Mouse (Mus musculus): ENCODE results near the gene Olfr881.

Gene Olfr881

DNA sequence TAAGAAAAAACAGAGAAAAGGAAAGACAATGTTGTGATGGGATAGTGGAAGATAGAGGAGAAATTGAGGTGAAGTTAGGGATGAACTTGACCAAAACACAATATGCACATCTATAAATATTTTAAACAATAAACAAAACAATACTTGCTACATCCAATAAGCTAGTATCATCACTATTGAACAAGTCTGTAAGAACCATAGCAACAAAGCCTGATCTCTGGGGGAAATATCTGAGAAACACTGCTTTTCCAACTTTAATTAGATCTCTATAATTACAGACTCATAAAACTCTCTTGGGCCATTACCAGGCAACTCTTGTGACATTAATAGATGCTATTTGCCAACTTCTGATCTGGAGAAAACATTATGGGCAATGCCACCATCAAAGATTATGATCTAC is at the start of gene Olfr881:
TSS of gene Olfr881 (plus strand) at position 301 of the 400 bp plus-strand sequence.
- DNase-seq: no peak

DNA sequence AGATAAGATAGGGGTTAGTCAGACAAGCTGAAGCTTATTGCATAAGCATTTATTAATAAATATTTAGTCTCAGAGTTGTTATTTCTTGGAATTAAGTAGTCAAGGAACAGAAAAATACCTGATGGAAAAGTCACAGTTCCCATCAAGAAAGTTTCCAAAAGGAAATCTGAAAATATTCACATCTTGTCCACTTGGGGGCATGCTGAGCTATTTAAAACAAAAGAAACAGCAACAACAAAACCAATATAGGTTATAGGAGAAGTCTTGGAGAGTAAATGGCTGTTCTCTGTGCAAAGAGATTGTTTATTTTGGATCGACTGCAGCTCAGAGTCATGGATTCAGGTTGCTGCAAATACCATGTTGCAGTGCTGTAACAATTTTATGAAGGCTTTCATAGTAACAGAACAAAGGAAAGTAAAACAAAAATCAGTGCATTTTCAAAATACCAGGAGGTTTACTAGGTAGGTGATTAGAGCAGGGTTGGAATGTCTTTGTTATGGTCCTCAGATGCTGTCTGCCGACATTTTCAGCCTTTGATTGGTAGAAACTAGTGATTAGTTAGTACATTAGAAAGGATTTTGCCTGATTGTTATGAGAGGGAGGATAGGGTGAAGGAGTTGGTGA is 7.1 kb downstream of the Olfr881 start:
- no peak for DNase-seq

DNA sequence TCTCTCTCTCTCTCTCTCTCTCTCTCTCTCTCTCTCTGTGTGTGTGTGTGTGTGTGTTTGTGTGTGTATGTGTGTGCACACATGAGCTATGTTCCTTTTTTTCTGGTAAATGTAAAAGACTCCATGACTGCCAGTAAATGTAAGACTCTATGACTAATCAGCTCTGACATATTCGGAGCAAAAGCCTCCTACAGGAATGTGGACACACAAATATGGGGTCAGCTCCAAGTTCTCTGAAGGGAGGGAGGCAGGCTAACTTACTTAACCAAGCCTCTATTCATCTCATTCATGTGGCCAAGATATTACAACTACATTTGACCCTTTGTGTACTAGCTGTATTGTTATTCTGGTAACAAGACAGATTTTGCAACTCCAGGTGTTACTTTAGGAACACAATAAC is 8.4 kb downstream of the Olfr881 start:
- no peak for DNase-seq

DNA sequence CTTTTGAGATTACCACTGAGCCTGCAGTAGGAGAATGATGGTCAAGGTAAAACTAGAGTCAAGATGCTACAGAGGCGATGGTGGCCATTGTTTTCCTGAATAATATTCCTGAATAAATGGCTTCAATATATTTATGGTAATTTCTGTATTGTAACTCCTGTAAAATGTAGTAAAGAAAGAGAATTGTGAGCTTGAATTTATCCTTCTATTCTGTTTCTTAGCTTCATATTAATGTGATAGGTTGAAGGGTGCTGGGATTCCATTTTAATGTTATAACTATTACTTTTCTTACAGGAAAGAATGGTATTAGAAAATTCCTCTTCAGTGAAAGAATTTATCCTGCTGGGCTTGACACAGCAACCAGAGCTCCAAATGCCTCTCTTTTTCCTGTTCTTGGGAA is 33.9 kb downstream of the Olfr881 start, which contains the start of gene Olfr883:
TSS of gene Olfr883 (plus strand) at position 301 of the 400 bp plus-strand sequence.
- DNase-seq: no peak
